Mouse (Mus musculus) hindbrain, embryonic 15.5 days (tissue): Measurements from ENCODE around the gene Glt8d2. TPM values are rescaled to one million over a fixed set of nuclear protein-coding genes. Genes with fewer than 3 reads are reported as not detected.
A peak's percentile ranks its signal among the peaks of the same experiment; 100 is the strongest.
"Not testable (repeated sequence)": the region's sequence is repeated elsewhere in the genome, so short reads cannot be mapped to it uniquely, and the experiment has no call there.

ENCODE experiments used
- ATAC-seq: fragments of 200-750 bp; cut with Nextera tagmentation; 2 replicates; pipeline ENCODE4 v1.8.0; 2017; ENCODE audit warnings: low read depth, moderate number of reproducible peaks, moderate TSS enrichment; ENCODE audit not compliant: low FRiP score
- H3K27ac ChIP-seq: fragments of 300-500 bp; sonication (generic); replicated peaks from 2 replicates; pipeline ENCODE4 v1.5.1; 2015; ENCODE audit warnings: mild to moderate bottlenecking, inconsistent platforms
- H3K27me3 ChIP-seq: fragments of 300-500 bp; sonication (generic); 2 replicates; pipeline ENCODE4 v1.6.1; 2015; ENCODE audit warnings: control low read depth, inconsistent platforms
- H3K36me3 ChIP-seq: fragments of 300-500 bp; sonication (generic); 2 replicates; pipeline ENCODE4 v1.6.1; 2015; ENCODE audit warnings: control low read depth, inconsistent platforms
- H3K4me1 ChIP-seq: fragments of 300-500 bp; sonication (generic); replicated peaks from 2 replicates; pipeline ENCODE4 v1.6.1; 2015; ENCODE audit warnings: control low read depth, inconsistent platforms
- H3K4me2 ChIP-seq: fragments of 300-500 bp; sonication (generic); 2 replicates; pipeline ENCODE4 v1.6.1; 2015; ENCODE audit warnings: moderate library complexity, mild to moderate bottlenecking, inconsistent platforms
- H3K4me3 ChIP-seq: fragments of 300-500 bp; sonication (generic); 2 replicates; pipeline ENCODE4 v1.5.1; 2015; ENCODE audit warnings: mild to moderate bottlenecking, inconsistent platforms
- H3K9ac ChIP-seq: fragments of 300-500 bp; sonication (generic); 2 replicates; pipeline ENCODE4 v1.6.1; 2015; ENCODE audit warnings: inconsistent platforms
- H3K9me3 ChIP-seq: fragments of 300-500 bp; sonication (generic); 2 replicates; pipeline ENCODE4 v1.6.1; 2016; ENCODE audit warnings: control low read depth, inconsistent platforms
- WGBS: fragments of 180-500 bp; shearing (Covaris S2); methylation state at CpG from one replicate; pipeline ENCODE4 v1.1.7; 2015; 5-methylcytosine and 5-hydroxymethylcytosine counted together
- polyA plus RNA-seq: library from polyadenylated mRNA; unstranded; fragments of >200 nt; fragmentation: Nextera tagmentation; extraction: Ambion mirVana; gene quantifications from 2 replicates; pipeline ENCODE4 v1.2.1, GENCODE M21; 2015

Glt8d2 gene
- polyA plus RNA-seq, 1 experiment from 2014 or later, result 1.5 TPM

- H3K9me3 ChIP-seq, result no peaks in the 10 kb centered on the region
- no peak for ATAC-seq
- WGBS, result 98% methylated on average over 3 of the region's 3 CpGs
- H3K4me1 ChIP-seq, result peaks cover 5% of the 10 kb centered on the region
- no peak overlapping the region for H3K4me3 ChIP-seq
- H3K9ac ChIP-seq, result no peak overlapping the region
- no peak overlapping the region for H3K4me2 ChIP-seq
- no peak overlapping the region for H3K27ac ChIP-seq
- H3K27me3 ChIP-seq, result no peaks in the 10 kb centered on the region
- H3K36me3 ChIP-seq, result peaks cover 43% of the 10 kb centered on the region
Measured at GRCm38 (mm10) chr10:82636321-82636720, 54.1 kb downstream of the Glt8d2 start.

GRCm38 (mm10) chr10:82634348-82634747 lies 56.1 kb downstream of the Glt8d2 start:
- Histone ChIP-seq H3K27ac (no peak overlapping the region), H3K9ac (no peak overlapping the region), H3K4me2 (no peak overlapping the region), H3K4me3 (no peak overlapping the region), H3K4me1 (peaks cover 16% of the 10 kb centered on the region), H3K27me3 (no peaks in the 10 kb centered on the region), H3K36me3 (peaks cover 25% of the 10 kb centered on the region), H3K9me3 (no peaks in the 10 kb centered on the region)
- no peak for ATAC-seq
- WGBS, result 98% methylated on average over 7 of the region's 7 CpGs

DNA sequence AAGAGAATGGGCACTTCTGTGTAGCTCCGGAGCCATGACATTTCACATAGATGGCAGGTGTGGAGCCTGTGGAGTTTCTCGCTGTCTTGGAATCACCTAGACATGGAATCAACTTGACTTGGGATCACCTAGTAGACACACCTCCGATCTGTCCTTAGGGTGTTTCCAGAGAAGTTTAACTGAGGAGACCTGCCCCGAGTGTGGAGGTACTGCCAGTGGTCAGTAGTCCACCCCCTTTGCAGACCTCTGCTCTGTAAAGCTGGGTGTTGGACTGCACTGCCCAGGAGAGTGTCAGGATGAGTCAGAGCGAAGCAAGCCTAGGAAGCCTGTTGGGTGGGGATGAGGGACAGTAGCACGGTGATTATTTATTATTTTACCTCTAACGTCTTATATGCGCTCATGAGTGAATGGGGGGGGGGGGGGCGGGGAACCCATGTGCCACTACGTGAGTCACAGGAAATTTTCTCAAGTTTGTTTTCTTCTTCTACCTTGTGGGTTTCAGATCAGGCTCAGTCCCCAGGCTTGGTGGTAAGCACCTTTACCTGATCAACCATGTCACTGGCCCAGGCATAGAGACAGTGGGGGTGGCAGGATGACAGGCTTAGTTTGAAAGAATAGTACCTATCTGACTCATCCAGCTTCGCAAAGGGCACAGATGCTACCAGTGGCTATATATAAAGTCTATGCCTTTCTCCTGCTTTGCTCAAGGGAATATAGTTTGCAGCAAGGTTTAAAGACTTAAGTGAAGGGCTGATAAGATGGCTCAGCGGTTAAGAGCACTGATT lies 57.8 kb downstream of the Glt8d2 start:
- Histone ChIP-seq H3K9ac (no peak overlapping the region), H3K4me3 (no peak overlapping the region), H3K4me1 (peaks cover 22% of the 10 kb centered on the region), H3K27ac (no peak overlapping the region), H3K27me3 (no peaks in the 10 kb centered on the region), H3K9me3 (no peaks in the 10 kb centered on the region), H3K36me3 (peaks cover 17% of the 10 kb centered on the region; the same call in 1 of the 2 replicates), H3K4me2 (no peak overlapping the region)
- no peak for ATAC-seq
- 96% methylated on average over 11 of the region's 12 CpGs for WGBS

DNA sequence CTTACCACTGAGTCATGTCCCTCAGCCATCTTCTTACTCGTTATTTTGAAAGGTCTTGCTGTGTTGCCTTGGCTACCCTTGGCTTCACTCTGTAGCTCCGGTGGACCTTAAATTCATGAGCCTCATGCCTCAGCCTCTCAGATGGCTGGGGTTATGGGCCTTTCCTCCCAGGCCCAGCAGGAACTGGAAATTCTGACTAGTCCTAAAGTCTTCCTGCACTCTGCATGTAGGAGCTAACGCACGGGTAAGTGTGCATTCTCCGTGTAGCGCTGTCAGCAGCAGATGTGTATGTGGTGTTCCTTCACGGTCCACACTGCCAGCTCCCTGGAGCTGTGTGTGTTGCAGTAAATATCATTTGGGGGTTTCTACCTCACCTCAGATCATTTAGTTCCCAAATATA lies 59.3 kb downstream of the Glt8d2 start:
- ATAC-seq, result no peak
- Histone ChIP-seq H3K4me1 (peaks cover 22% of the 10 kb centered on the region), H3K9me3 (no peaks in the 10 kb centered on the region), H3K27ac (no peak overlapping the region), H3K27me3 (no peaks in the 10 kb centered on the region), H3K36me3 (peaks cover 11% of the 10 kb centered on the region; the same call in 1 of the 2 replicates), H3K9ac (peak overlapping the region; percentile 84; the same call in 1 of the 2 replicates), H3K4me3 (peak overlapping the region; percentile 62), H3K4me2 (peak overlapping the region; percentile 81)
- WGBS, result 76% methylated on average over 7 of the region's 7 CpGs

DNA sequence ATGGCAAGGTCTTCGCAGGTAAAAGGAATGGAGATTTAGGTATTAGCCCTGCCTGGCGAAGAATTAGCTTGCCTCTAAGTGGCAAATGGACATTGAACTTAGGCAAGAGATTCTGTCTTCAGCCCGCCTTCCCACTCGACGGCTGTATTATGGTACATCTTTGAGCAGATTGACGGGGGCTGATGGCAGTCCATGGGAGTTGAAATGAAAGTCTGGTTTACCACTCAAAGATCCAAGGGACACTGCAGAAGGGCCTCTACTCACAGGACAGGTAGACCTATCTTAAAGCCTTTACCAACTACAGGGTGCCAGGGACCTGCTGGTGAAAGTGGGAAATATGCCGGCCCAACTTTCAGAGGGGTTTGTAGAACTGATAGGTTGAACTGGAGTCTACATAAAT lies 60.0 kb downstream of the Glt8d2 start:
- Histone ChIP-seq H3K36me3 (peaks cover 11% of the 10 kb centered on the region; the same call in 1 of the 2 replicates), H3K4me1 (peaks cover 22% of the 10 kb centered on the region), H3K9me3 (no peaks in the 10 kb centered on the region), H3K9ac (peak overlapping the region; percentile 84), H3K27ac (peak overlapping the region; percentile 94), H3K4me3 (peak overlapping the region; percentile 62), H3K27me3 (no peaks in the 10 kb centered on the region), H3K4me2 (peak overlapping the region; percentile 81)
- no peak for ATAC-seq
- WGBS, result 18% methylated on average over 7 of the region's 7 CpGs

DNA sequence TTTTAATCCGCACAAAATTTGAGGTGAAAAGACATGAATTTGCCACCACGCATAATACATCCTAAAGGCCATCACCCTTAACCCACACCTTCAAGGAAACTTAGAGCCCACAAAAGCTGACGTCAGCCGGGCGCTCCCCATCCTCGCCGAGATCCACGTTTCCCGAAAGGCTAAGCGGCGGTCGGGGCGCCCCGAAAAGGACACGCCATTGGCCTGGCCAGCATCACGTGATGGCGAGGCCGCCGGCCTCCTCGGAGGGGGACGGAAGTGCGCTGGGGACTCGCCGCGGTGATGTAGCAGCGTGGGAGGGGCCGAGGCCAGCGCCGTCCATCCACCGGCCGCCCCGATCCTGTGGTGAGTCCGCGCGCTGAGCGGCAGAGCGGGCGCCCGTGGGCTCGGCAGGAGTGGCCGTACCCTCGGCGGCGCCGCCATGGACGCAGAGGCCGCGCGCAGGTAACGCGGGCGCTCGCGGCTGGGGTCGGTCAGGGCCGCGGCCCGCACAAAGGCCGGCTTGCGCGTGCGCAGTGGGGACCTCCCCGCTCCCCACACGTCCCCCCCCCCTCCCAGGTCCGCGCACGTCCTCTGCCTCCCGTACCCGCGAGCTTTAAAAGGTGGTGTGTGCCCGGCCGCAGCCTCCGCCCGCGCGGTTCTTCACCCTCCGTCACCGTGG lies 60.7 kb downstream of the Glt8d2 start, which contains the start of gene Tdg:
Tdg (plus strand) TSS at position 243 of the 670 bp plus-strand sequence.
- not testable (repeated sequence) for H3K27me3 ChIP-seq, H3K9me3 ChIP-seq
- Histone ChIP-seq H3K4me3 (peak within 1 kb of the TSS; percentile 62), H3K4me2 (peak within 1 kb of the TSS; percentile 81), H3K36me3 (peaks cover 11% of the 10 kb centered on the region; the same call in 1 of the 2 replicates), H3K4me1 (peaks cover 22% of the 10 kb centered on the region), H3K9ac (peak within 1 kb of the TSS; percentile 84), H3K27ac (peak within 1 kb of the TSS; percentile 94)
- under 1% methylated on average over 76 of the region's 78 CpGs for WGBS
- ATAC-seq, result peak; percentile 97

DNA sequence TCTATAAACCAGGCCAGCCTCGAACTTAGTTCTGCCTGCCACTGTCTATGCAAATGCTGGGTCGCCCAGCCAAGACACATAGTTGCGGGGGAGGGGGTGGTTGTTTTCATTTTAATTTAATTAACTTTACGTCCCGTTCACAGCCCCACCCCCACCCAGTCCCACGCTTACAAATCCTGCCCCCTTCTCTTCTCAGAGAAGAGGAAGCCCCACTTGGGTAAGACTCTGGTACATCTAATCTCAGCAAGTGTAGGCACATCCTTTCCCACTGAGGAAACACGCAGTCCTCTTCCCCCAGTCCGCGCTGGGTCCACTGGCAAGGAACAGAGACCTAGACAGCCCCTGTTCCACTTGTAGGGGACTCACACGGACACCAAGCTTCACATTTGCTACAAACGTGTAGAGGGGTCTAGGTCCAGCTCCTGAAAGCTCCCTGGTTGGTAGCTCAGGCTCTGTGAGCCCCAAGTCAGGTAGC lies 61.3 kb downstream of the Glt8d2 start:
- Histone ChIP-seq H3K27ac (peak overlapping the region; percentile 94), H3K27me3 (no peaks in the 10 kb centered on the region), H3K36me3 (peaks cover 11% of the 10 kb centered on the region; the same call in 1 of the 2 replicates), H3K4me3 (peak overlapping the region; percentile 62), H3K9me3 (no peaks in the 10 kb centered on the region), H3K4me1 (peaks cover 22% of the 10 kb centered on the region), H3K9ac (peak overlapping the region; percentile 62), H3K4me2 (peak overlapping the region; percentile 81)
- peak; percentile 73; the same call in 1 of the 2 replicates for ATAC-seq
- 5% methylated on average over 11 of the region's 11 CpGs for WGBS

GRCm38 (mm10) chr10:82623553-82623932 lies 66.9 kb downstream of the Glt8d2 start:
- WGBS, result 6% methylated on average over 2 of the region's 2 CpGs
- not testable (repeated sequence) for H3K36me3 ChIP-seq, H3K9me3 ChIP-seq, H3K27me3 ChIP-seq, H3K4me1 ChIP-seq
- H3K27ac ChIP-seq, result peak overlapping the region; percentile 90
- H3K4me3 ChIP-seq, result peak overlapping the region; percentile 90
- peak overlapping the region; percentile 68 for H3K4me2 ChIP-seq
- H3K9ac ChIP-seq, result peak overlapping the region; percentile 91
- peak; percentile 16; the same call in 1 of the 2 replicates for ATAC-seq

- H3K9me3 ChIP-seq, result no peaks in the 10 kb centered on the region
- H3K4me3 ChIP-seq, result peak within 1 kb of the TSS; percentile 90
- 0 out of 2 replicates have a peak, but pooled peaks cover 9% of the 10 kb centered on the region for H3K36me3 ChIP-seq
- peak within 1 kb of the TSS; percentile 90 for H3K27ac ChIP-seq
- no peaks in the 10 kb centered on the region for H3K27me3 ChIP-seq
- H3K4me1 ChIP-seq, result peaks cover 6% of the 10 kb centered on the region
- H3K4me2 ChIP-seq, result peak within 1 kb of the TSS; percentile 68
- peak within 1 kb of the TSS; percentile 91 for H3K9ac ChIP-seq
- peak; percentile 91 for ATAC-seq
- WGBS, result under 1% methylated on average over 55 of the region's 61 CpGs
Measured at GRCm38 (mm10) chr10:82622671-82623552, 67.5 kb downstream of the Glt8d2 start, which contains the start of gene 1190007I07Rik. 1190007I07Rik (minus strand) TSS chr10:82623228.

GRCm38 (mm10) chr10:82622235-82622634 lies 68.2 kb downstream of the Glt8d2 start:
- Histone ChIP-seq H3K27me3 (no peaks in the 10 kb centered on the region), H3K4me3 (peak overlapping the region; percentile 90), H3K4me1 (peaks cover 6% of the 10 kb centered on the region), H3K27ac (peak overlapping the region; percentile 90; the same call in 1 of the 2 replicates), H3K4me2 (peak overlapping the region; percentile 68), H3K9me3 (no peaks in the 10 kb centered on the region), H3K9ac (peak overlapping the region; percentile 91), H3K36me3 (0 out of 2 replicates have a peak, but pooled peaks cover 9% of the 10 kb centered on the region)
- WGBS, result 28% methylated on average over 9 of the region's 9 CpGs
- no peak for ATAC-seq
